Mouse (Mus musculus): ENCODE measurements at regions not wholly inside any gene's neighbourhood (a gene's known extent, or its start where the extent isn't known, plus 50 kb on each side); places are given as distances from the start of the nearest gene placed in this dataset.

DNA sequence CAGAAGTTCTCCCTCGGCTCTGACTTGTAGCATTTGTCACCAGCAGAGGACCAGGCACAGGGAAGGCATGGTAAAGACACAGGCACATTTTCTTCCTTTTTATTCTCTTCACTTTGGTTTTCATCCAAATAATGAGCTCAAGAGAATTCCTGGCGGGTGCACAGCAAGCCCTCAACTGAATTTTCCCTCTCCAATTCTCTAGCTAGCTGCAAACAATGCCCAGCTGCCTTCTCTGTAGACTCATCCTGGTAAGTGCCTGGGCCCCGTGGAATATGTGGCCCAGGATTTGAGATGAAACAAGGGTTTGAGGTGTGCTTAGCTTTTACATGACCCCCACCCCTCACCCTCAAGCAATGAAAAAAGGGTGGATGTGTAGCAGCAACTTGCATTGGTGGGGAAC is 90.4 kb downstream of the Otol1 start:
- DNase-seq (ENCODE audit: low read depth, low spot score): no peak

DNA sequence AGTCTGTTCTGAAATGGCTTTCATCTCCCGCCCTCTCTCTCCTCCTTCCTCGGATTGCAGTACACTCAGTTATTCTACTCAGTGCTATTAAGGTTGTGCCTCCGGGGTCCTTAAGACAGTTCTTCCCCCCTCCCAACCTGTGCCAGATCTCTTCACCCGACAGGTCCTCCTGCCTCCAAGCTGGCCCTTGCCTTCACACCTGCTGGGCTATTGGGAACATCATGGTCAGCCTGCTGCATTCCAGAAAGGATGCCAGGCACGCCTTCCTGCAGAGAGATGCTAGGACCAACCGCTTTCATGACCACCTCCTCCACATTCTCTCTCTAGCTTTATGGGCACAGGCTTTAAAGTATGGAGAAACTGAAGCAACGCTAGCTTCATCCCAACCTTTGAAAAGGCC is 94.7 kb downstream of the Otol1 start:
- no peak for DNase-seq (ENCODE audit: low read depth, low spot score)

DNA sequence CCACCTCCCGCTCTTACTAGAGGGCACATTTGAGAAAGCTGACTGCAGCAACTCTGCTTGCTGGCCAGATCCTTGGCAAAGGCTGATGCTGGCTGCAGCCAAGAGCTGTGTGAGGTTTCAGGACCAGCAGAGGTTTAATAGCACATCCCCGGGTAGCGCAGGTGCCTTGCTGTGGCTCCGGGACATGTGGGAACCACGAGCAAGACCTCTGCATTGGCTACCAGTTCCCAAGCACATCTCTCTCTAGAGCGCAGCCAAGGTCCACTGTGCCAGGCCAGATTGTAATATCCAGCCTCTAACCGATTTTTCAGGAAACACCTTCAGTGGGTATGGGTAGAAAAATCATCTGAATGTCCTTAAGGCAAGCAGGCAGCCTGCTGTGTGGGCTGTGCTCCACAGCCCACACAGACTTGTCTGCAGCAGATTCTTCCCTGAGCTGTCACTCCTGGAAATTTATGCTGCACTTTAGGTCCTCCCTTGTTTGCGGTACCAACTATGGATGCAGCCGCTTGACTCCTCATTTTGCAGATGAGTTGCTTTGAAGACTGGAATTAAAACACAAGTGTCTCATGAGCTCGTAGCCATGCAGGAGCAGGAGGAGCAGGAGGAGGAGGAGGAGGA is 95.3 kb downstream of the Otol1 start:
- no peak for DNase-seq (ENCODE audit: low read depth, low spot score)

DNA sequence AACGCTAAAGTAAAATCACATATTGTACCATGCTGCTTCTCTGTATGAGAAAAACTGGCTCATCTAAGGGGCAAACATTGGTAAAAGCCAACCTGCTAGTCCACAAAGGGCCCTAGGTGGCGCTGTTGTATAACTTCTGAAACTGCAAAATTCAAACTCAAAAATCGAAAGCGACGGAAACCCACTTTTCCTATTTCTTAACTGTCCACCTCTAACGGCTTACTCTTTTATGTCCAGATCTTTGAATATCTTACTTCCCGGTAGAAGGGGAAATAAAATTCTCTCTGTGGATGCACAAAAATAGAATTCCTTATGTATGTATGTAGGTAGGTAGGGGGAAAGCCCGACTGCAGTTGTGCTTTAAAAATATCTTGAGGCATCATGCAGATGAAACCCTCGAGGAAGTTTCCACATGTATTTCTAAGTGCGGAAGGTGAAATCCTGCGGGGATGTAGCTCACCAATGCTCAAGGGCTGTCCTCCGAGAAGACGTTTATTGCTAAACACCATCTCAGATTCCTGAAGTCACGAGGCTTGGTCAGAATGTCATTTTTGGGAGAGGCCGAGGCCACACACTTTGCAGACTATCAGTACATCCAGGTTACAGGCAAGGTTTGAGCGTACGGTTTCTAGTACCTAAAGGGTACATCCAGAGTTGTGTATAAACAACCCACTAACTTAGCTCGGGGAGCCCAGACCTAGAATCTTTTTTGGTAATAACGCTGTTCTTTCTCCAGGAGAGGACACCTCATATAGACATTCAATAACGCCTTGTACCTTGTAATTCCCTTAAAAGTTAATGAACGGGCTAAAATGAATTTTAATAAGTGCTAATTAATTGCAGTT is 96.8 kb downstream of the Otol1 start:
- DNase-seq (ENCODE audit: low read depth, low spot score): peak; percentile 80

DNA sequence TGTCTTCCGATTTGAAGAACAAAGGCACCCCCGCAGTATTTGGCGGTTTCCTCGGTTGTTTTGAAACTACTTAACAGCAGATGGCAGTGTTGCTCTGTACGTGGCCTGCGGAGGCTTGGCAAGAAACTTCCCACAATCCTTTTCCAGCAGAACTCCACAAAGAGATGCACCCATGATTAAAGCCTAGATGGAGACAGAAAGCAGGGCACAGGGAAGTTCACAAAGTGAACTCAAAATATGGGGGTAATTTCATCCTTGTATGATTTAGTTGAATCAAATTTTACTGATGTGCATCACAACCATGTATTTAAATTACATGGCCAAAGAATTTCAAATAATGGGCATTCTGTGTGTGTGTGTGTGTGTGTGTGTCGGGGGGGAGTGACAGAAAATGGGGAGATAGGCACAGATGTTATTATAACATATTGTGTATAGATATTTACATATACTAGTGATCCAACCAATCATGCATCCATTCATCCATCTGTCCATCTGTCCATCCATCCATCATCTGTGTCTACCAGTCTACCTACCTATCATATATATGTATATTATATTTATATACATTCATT is 97.5 kb downstream of the Otol1 start:
- DNase-seq (ENCODE audit: low read depth, low spot score): peak; percentile 73

DNA sequence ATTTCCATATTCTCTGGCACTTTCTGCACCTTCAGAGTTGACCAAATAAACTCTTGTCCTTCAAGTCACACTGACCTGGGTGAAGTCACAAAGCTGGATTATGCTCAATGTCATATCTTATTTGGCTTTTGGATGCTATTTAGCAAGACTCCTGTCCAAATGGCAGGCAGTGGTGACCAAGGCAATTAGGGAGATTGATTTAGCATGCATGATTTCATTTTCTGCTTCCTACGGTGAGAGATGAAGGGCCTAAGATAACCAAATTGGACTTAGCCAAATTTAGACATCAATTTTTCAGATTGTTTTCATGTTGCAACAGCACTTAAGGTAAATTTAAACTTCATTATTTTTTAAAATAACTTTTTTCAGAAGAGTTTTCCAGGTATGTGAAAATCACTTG is 98.1 kb downstream of the Otol1 start:
- no peak for DNase-seq (ENCODE audit: low read depth, low spot score)

DNA sequence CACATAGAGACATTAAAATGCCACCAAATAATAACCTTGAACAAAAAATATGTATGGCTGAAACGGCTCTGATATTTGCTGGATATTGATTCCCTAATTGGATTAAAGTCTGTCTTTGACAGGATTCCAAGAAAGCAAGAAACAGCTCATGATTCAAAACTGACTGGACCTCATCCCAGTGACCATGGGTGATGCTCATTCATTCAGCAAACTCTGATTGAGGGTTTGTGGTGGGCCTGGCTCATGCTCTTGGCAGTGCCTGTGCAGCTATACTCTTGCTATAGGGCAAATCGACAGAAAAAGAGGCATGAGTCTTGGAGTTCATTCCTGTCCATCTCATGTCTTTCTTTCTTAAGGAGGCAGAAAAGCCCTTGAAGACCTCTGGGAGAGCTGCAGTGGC is 98.7 kb downstream of the Otol1 start:
- no peak for DNase-seq (ENCODE audit: low read depth, low spot score)

DNA sequence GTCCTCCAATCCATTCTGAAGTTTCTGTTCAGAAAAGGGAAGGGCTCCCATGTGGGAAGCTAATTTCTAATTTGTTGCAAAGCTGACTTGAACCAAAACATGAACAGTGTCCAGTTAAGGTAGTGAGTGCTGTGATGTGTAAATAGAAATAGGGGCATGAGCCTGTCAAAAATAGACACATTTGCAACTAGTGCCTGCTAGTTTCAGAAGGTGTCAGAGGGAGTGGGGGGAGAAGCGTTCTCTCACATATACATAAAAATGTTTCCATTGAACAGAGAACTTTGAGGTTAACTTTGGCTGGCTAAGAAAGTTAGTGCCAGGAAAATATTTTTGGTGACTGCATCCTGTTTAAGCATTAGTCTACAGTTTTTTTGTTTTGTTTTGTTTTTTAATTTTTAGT is 118.8 kb downstream of the Otol1 start:
- DNase-seq (ENCODE audit: low read depth, low spot score): no peak

DNA sequence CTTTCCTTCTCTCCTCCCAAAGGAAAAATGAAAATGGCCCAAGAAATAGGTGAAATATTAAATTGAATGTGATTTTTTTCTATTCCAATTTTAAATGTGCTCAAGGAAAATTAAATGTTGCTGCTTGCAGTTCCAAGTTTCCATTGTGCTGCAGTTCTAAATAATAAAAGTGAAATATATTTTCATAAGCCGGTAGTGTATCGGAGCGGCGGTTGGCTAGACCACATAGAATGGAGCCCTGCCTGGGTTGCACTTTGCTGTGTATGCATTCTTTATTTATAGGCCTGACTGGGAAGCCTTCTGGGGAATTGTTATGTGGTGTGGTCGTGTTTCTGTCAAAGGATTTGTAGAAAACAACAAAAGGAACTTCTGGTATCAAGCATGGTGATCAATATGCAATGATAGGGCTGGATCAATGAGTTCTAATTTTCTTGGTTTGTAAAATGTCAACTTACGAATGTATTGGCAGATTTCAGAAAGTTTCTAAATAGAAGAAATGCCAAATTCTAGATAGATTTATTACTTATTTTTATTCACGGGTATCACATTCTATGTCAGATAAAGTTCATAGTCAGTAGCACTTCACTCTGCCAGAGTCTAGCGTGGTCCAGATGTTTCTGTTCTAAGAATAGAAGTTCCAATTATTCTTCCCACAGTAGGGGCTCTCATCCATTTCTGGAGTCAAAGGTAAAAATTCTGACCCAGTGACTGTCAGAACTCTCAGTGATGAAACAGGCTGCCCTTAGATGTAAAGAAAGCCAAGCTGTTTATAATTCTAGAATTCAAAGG is 123.0 kb downstream of the Otol1 start:
- DNase-seq (ENCODE audit: low read depth, low spot score): no peak

DNA sequence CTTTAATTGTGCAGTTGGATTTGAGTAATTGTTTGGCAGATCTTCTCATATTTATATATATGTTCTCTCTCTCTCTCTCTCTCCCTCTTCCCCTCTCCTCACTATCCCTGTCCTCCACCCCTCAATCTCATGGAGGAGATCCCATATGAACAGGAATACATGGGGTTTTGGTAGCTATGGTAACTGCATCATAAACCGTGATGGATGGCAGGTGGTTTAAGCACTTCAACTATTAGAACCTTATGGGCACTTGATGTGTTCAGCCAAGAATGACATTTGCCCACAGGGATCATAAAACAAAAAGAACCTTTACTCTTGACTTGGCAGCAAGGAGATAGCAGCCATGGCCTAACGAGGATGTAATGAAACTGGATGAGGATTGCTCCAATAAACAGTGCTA is 127.5 kb downstream of the Otol1 start:
- no peak for DNase-seq (ENCODE audit: low read depth, low spot score)

DNA sequence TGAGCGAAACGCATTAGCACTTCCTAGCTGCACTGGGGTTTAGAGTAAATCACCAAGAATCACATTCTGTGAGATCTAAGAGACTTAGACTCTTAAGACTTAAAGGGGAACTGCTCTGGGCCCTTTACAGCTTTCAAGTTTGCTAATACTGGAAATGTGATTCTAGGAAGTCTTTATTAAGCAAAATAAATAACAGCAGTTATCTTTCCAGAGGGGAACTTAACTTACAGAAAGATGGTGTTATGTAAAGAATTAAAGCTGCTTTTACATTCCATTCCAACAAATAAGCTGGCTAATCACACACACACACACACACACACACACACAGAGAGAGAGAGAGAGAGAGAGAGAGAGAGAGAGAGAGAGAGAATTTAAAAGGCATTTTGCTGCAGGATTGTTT is 131.1 kb downstream of the Otol1 start:
- DNase-seq (ENCODE audit: low read depth, low spot score): no peak

DNA sequence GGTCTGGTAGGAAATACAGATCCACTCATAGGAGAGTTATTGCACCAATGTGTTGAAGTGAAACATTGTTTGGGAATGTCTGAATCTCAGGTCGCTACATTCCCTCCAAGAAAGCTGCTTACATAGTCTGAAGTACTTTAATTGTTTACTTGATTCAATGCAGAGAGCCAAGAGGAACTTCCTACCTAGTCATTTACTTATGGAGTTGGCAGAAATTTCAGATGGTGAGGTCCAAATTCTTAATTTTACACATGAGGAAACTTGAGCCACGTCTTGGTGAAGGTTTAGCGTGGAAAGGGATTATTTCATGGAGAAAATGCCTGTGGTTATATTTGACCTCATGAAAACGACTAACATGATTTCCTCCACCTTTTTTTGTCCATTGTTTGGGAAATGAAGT is 131.5 kb downstream of the Otol1 start:
- DNase-seq (ENCODE audit: low read depth, low spot score): no peak

DNA sequence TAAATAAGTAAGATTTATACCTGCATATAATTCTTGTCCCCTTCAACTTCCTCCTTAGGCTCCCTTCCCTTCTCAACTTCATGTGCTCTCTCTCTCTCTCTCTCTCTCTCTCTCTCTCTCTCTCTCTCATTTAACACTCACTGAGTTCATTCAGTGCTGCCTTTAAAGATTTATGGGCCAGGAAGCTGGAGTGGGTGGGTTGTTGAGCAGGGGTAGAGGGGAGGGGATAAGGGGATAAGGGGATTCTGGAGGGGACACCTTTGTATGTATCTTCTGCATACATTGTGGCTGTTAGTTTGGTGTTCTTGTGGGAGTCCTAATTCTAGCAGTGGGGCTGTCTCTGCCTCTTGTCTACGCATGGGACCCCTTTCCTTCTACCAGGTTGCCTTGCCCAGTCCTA is 138.3 kb downstream of the Otol1 start:
- no peak for DNase-seq (ENCODE audit: low read depth, low spot score)

DNA sequence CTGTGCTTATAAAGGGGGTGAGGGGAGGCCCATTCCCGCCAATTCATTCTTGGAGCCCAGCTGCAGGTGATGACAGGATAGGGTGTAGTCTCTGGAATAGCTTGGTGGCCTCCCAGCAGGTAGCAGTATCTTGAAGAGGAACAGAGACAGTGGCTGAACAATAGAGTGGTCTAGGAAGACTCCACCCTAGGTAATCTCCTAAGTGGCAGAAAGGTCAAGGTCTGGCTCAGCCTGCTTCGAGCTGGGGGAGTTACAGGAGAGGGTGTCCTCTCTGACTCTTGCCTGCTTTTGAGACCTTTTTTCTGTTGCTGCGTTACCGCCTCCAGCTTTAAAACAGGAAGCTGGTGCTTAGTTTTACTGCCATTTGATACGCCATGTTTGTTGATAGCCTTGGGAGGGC is 143.7 kb downstream of the Otol1 start:
- no peak for DNase-seq (ENCODE audit: low read depth, low spot score)

DNA sequence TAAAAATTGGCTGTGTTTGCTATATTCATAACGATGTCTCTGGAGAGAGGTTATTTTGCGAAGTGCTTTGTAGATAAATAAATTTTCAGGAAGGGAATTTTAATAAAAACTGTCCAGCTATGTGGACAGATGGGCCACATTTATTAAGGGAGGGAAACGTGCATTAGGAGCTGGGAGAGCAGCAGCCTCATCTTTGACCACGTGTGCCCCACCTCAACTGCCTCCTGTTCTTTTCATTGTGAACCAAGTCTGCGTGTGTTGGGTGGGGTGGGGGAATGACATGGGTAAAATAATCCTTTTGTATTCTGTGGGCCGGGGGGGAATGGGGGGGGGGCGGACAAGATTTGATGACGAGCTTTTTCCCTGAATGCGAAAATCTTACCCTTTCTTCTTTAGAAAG is 152.6 kb downstream of the Otol1 start:
- DNase-seq (ENCODE audit: low read depth, low spot score): no peak

DNA sequence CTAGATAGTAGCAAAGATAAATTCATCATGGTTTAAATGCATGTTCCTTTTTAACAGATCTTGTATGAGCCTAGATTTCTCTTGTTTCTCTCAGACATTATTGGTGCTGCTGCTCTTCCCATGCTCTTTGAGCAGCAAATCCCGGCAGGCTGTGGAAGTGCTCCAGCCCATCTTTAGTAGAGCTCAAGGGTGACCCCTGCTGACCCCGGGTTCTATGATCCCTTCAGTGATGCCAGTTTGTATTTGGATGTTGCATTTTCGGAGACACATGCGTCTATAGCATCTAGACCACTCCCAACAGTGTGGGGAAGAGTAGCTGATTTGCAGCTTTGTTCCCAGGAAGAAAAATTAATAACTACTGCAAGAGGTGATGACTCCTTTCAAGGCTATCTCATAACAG is 164.3 kb downstream of the Otol1 start:
- no peak for DNase-seq (ENCODE audit: low read depth, low spot score)

DNA sequence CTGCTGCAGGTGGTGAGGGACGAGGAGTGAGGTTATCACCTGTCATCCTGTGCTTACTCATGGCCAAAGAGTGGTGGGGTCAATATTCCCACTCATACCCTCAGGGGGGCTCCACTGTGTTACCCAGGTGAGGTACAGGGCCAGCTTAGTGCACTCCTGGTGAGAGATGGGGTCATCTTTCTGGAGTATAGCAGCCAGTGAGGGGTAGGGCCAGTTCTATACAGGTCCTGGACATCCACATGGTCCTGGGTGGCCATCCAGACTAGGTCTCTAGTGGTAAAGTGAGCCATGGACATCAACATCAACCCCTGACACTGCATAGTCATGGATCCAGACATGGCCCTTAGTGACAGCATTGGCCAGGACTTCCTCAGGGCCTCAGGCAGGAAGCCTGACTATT is 169.0 kb downstream of the Otol1 start:
- DNase-seq (ENCODE audit: low read depth, low spot score): no peak

DNA sequence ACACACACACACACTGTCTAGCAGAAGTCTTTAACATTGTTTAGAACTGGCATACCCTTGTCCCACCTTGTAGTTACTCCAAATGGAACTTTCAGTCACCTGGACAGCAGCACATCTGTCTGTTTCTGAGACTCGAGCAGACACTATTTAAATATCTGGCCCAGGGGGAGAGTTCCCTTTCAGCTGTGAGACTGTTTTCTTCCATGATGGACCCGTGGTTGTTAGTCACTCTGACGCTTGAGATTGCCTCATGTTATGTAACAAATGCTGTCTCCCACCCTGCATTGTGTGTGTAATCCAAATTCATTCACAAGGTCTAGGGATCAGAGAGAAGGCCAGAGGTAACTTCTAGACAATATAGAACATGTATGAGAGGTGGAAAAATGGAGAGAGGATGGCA is 174.2 kb downstream of the Otol1 start:
- no peak for DNase-seq (ENCODE audit: low read depth, low spot score)

DNA sequence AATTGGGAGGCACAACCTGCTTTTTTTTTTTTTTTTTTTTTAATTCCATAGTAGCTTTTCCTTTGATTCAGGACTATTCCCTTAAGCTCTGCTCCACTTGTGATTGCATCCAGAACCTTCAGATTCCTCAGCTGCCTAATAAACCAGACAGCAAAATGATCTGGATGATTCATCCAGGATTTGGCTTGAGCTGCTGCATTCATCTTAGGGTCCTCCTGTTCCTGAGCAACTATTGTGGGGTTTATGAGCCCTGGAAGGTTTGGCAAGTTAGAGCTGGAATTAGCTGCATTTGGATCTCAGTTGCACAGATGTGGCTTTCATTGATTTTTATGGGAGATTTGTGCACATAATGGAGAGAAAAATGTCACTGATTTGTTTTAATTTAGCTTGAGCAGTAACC is 183.3 kb downstream of the Otol1 start:
- no peak for DNase-seq (ENCODE audit: low read depth, low spot score)

DNA sequence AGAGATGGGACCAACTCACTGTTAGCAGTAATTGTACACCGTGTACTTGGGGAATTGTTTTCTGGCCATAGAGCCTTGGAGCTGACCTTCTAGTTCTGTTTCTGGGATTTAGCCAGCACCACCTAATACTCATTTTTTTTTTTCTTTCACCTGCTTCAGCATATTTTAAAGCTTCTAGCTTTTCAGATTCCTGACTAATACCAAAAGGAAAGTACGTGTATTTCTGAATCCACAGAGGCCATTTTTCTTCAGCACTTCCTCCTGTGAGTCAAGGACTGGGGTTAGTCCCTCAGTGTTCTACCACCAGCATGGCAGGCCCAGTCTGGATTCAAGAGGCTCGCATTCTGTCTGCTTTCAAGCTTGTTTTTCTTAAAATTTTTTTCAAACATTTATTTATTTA is 189.3 kb downstream of the Otol1 start:
- DNase-seq (ENCODE audit: low read depth, low spot score): no peak

DNA sequence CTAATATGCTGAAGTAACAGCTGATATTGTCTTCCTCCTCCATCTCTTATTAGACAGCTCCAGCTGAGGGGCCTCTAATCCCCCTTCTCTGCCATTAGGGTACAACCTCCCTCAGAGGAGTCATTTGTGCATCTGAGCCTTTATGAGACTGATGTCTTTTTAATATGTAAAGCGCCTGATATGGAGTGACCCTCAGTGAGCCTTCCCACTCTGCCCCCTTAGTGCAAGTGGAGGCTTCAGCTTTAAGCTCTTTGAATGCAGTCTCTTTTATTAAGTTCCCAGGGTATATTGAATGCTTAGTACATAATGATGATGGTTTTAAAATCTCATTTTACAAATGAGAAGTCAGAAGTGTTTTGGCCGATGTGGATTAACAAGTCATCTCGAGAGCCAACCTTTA is 191.5 kb downstream of the Otol1 start:
- DNase-seq (ENCODE audit: low read depth, low spot score): no peak

DNA sequence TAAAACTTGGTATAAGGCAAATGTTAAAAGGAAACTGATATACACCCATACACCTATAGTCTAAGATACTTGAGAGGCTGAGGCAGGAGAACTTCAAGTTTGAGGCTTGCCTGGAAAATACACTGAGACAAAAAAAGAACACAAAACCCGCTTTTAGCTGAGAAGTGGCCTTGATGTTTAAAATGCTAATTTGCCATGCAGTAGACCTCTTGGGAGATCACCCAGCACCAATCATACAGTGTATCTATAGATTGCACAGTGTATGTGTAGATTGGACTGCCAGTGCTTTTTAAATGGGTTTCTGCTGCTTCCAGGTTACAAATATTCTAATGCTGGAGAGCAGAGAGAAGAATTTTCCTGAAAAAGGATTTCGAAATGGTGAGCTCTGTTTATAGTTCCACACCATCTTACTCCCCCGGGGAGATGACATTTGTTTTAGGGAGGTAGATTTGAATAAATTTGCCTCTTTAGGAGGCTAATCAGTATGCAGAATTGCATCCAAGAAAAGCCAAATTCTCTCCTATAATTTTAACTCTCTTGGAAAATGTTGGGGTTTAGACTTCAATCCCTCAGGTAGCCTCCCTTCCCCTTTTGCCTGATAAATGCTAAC is 194.0 kb downstream of the Otol1 start:
- no peak for DNase-seq (ENCODE audit: low read depth, low spot score)

Measured in brain, embryonic 18.5 days (tissue).